Mouse (Mus musculus): ENCODE measurements around the gene Rhbdl1. TPM values are rescaled to one million over a fixed set of nuclear protein-coding genes. Genes with fewer than 3 reads are reported as not detected.

The Rhbdl1 gene
- polyA plus RNA-seq, 1 experiment, result 0.67 TPM

GRCm38 (mm10) chr17:25795609-25796092 lies 41.4 kb downstream of the Rhbdl1 start, which contains the start of gene AC134908.4:
AC134908.4 (minus strand) TSS chr17:25795659.
- Histone ChIP-seq H3K4me2 (ENCODE audit: low read depth) (peak within 1 kb of the TSS; percentile 93), H3K27me3 (ENCODE audit: control insufficient read depth, insufficient read depth, insufficient read length) (no peaks in the 10 kb centered on the region), H3ac (ENCODE audit: control insufficient read depth, insufficient read length) (peak within 1 kb of the TSS; percentile 11), H3K79me2 (ENCODE audit: control insufficient read depth, insufficient read depth) (no peaks in the 10 kb centered on the region), H3K4me3 (peak within 1 kb of the TSS; percentile 47), H3K36me3 (ENCODE audit: control insufficient read depth, insufficient read depth) (no peaks in the 10 kb centered on the region)
- TF ChIP-seq TCF12 (IDR thresholded peaks at IDR 0.05; ENCODE audit: insufficient read depth, poor library complexity, severe bottlenecking) (no peak), TCF3 (IDR thresholded peaks at IDR 0.05; ENCODE audit: insufficient read length, low read depth) (no peak), MAX (IDR thresholded peaks at IDR 0.05; ENCODE audit: low read depth) (no peak), SRF (IDR thresholded peaks at IDR 0.05; ENCODE audit: control insufficient read depth, insufficient read length, low read depth) (no peak), MYOG (IDR thresholded peaks at IDR 0.05; ENCODE audit: control insufficient read depth in 1 of 3, insufficient read depth in 1 of 3, insufficient read length in 2 of 3, low read depth in 2 of 3) (no peak), CEBPB (IDR thresholded peaks at IDR 0.05; ENCODE audit: insufficient read depth, poor library complexity, severe bottlenecking) (no peak), USF1 (IDR thresholded peaks at IDR 0.05; ENCODE audit: low read depth) (no peak), POLR2A (IDR thresholded peaks at IDR 0.05; ENCODE audit: insufficient read length, low read depth) (no peak), E2F4 (IDR thresholded peaks at IDR 0.05; ENCODE audit: insufficient read depth) (no peak), REST (IDR thresholded peaks at IDR 0.05; ENCODE audit: insufficient read depth, insufficient read length) (no peak), POLR2AphosphoS2 (IDR thresholded peaks at IDR 0.05; ENCODE audit: insufficient read length, low read depth) (no peak)

- Histone ChIP-seq H3K4me2 (ENCODE audit: low read depth) (no peak overlapping the region), H3K36me3 (ENCODE audit: control insufficient read depth, insufficient read depth) (no peaks in the 10 kb centered on the region), H3K27me3 (ENCODE audit: control insufficient read depth, insufficient read depth, insufficient read length) (no peaks in the 10 kb centered on the region), H3K4me3 (peak overlapping the region; percentile 47), H3K79me2 (ENCODE audit: control insufficient read depth, insufficient read depth) (no peaks in the 10 kb centered on the region), H3ac (ENCODE audit: control insufficient read depth, insufficient read length) (no peak overlapping the region)
- TF ChIP-seq SRF (IDR thresholded peaks at IDR 0.05; ENCODE audit: control insufficient read depth, insufficient read length, low read depth) (no peak), POLR2AphosphoS2 (IDR thresholded peaks at IDR 0.05; ENCODE audit: insufficient read length, low read depth) (no peak), E2F4 (IDR thresholded peaks at IDR 0.05; ENCODE audit: insufficient read depth) (no peak), MYOG (IDR thresholded peaks at IDR 0.05; ENCODE audit: control insufficient read depth in 1 of 3, insufficient read depth in 1 of 3, insufficient read length in 2 of 3, low read depth in 2 of 3) (no peak), MYOD1 (IDR thresholded peaks at IDR 0.05; ENCODE audit: control insufficient read depth in 1 of 3, insufficient read length in 2 of 3, low read depth in 2 of 3) (no peak), TCF12 (IDR thresholded peaks at IDR 0.05; ENCODE audit: insufficient read depth, poor library complexity, severe bottlenecking) (no peak), CEBPB (IDR thresholded peaks at IDR 0.05; ENCODE audit: insufficient read depth, poor library complexity, severe bottlenecking) (no peak), POLR2A (IDR thresholded peaks at IDR 0.05; ENCODE audit: insufficient read length, low read depth) (no peak), REST (IDR thresholded peaks at IDR 0.05; ENCODE audit: insufficient read depth, insufficient read length) (no peak), MAX (IDR thresholded peaks at IDR 0.05; ENCODE audit: low read depth) (no peak)
Observed at GRCm38 (mm10) chr17:25794998-25795397, 42.1 kb downstream of the Rhbdl1 start.

GRCm38 (mm10) chr17:25794197-25794596 lies 42.9 kb downstream of the Rhbdl1 start:
- Histone ChIP-seq H3K4me3 (no peak overlapping the region), H3ac (ENCODE audit: control insufficient read depth, insufficient read length) (no peak overlapping the region), H3K36me3 (ENCODE audit: control insufficient read depth, insufficient read depth) (no peaks in the 10 kb centered on the region), H3K27me3 (ENCODE audit: control insufficient read depth, insufficient read depth, insufficient read length) (no peaks in the 10 kb centered on the region), H3K79me2 (ENCODE audit: control insufficient read depth, insufficient read depth) (no peaks in the 10 kb centered on the region), H3K4me2 (ENCODE audit: low read depth) (no peak overlapping the region)
- TF ChIP-seq POLR2AphosphoS2 (IDR thresholded peaks at IDR 0.05; ENCODE audit: insufficient read length, low read depth) (no peak), MYOG (IDR thresholded peaks at IDR 0.05; ENCODE audit: control insufficient read depth in 1 of 3, insufficient read depth in 1 of 3, insufficient read length in 2 of 3, low read depth in 2 of 3) (no peak), MYOD1 (IDR thresholded peaks at IDR 0.05; ENCODE audit: control insufficient read depth in 1 of 3, insufficient read length in 2 of 3, low read depth in 2 of 3) (no peak), SRF (IDR thresholded peaks at IDR 0.05; ENCODE audit: control insufficient read depth, insufficient read length, low read depth) (no peak), MAX (IDR thresholded peaks at IDR 0.05; ENCODE audit: low read depth) (no peak), CEBPB (IDR thresholded peaks at IDR 0.05; ENCODE audit: insufficient read depth, poor library complexity, severe bottlenecking) (no peak), POLR2A (IDR thresholded peaks at IDR 0.05; ENCODE audit: insufficient read length, low read depth) (no peak), TCF3 (IDR thresholded peaks at IDR 0.05; ENCODE audit: insufficient read length, low read depth) (no peak), TCF12 (IDR thresholded peaks at IDR 0.05; ENCODE audit: insufficient read depth, poor library complexity, severe bottlenecking) (no peak), USF1 (IDR thresholded peaks at IDR 0.05; ENCODE audit: low read depth) (no peak), REST (IDR thresholded peaks at IDR 0.05; ENCODE audit: insufficient read depth, insufficient read length) (no peak), E2F4 (IDR thresholded peaks at IDR 0.05; ENCODE audit: insufficient read depth) (no peak)

- peak within 1 kb of the TSS; percentile 90 for H3K4me2 ChIP-seq (ENCODE audit: low read depth)
- no peaks in the 10 kb centered on the region for H3K79me2 ChIP-seq (ENCODE audit: control insufficient read depth, insufficient read depth)
- no peaks in the 10 kb centered on the region for H3K27me3 ChIP-seq (ENCODE audit: control insufficient read depth, insufficient read depth, insufficient read length)
- peak within 1 kb of the TSS; percentile 19 for H3ac ChIP-seq (ENCODE audit: control insufficient read depth, insufficient read length)
- H3K36me3 ChIP-seq (ENCODE audit: control insufficient read depth, insufficient read depth), result no peaks in the 10 kb centered on the region
- H3K4me3 ChIP-seq, result peak within 1 kb of the TSS; percentile 65
- TF ChIP-seq SRF (IDR thresholded peaks at IDR 0.05; ENCODE audit: control insufficient read depth, insufficient read length, low read depth) (no peak), MYOD1 (IDR thresholded peaks at IDR 0.05; ENCODE audit: control insufficient read depth in 1 of 3, insufficient read length in 2 of 3, low read depth in 2 of 3) (no peak), E2F4 (IDR thresholded peaks at IDR 0.05; ENCODE audit: insufficient read depth) (no peak), USF1 (IDR thresholded peaks at IDR 0.05; ENCODE audit: low read depth) (no peak), MAX (IDR thresholded peaks at IDR 0.05; ENCODE audit: low read depth) (no peak)
Observed at GRCm38 (mm10) chr17:25792615-25793014, 44.5 kb downstream of the Rhbdl1 start, which contains the start of gene Fam173a. Fam173a (minus strand) TSS chr17:25792901.
